Mouse (Mus musculus) forebrain, embryonic 15.5 days (tissue): ENCODE results near the gene Yif1b. TPM values are rescaled to one million over a fixed set of nuclear protein-coding genes. Genes with fewer than 3 reads are reported as not detected.
"Not testable (repeated sequence)": the region's sequence is repeated elsewhere in the genome, so short reads cannot be mapped to it uniquely, and the experiment has no call there.

Experiments used
- ATAC-seq: fragments of 200-750 bp; cut with Nextera tagmentation; replicated peaks from 2 replicates; pipeline ENCODE4 v1.8.0; 2017; ENCODE audit warnings: mild to moderate bottlenecking, moderate TSS enrichment, moderate library complexity
- H3K27ac ChIP-seq: fragments of 300-500 bp; sonication (generic); replicated peaks from 2 replicates; pipeline ENCODE4 v1.5.1; 2015; ENCODE audit warnings: mild to moderate bottlenecking, inconsistent platforms
- H3K27me3 ChIP-seq: fragments of 300-500 bp; sonication (generic); 2 replicates; pipeline ENCODE4 v1.6.1; 2015; ENCODE audit warnings: inconsistent platforms
- H3K36me3 ChIP-seq: fragments of 300-500 bp; sonication (generic); 2 replicates; pipeline ENCODE4 v1.6.1; 2015; ENCODE audit warnings: mild to moderate bottlenecking, inconsistent platforms
- H3K4me1 ChIP-seq: fragments of 300-500 bp; sonication (generic); 2 replicates; pipeline ENCODE4 v1.6.1; 2015; ENCODE audit warnings: inconsistent platforms
- H3K4me2 ChIP-seq: fragments of 300-500 bp; sonication (generic); replicated peaks from 2 replicates; pipeline ENCODE4 v1.6.1; 2015; ENCODE audit warnings: mild to moderate bottlenecking, inconsistent platforms
- H3K4me3 ChIP-seq: fragments of 300-500 bp; sonication (generic); 2 replicates; pipeline ENCODE4 v1.5.1; 2015; ENCODE audit warnings: mild to moderate bottlenecking, inconsistent platforms
- H3K9ac ChIP-seq: fragments of 300-500 bp; sonication (generic); replicated peaks from 2 replicates; pipeline ENCODE4 v1.6.1; 2015; ENCODE audit warnings: mild to moderate bottlenecking, inconsistent platforms
- H3K9me3 ChIP-seq: fragments of 300-500 bp; sonication (generic); 2 replicates; pipeline ENCODE4 v1.6.1; 2016; ENCODE audit warnings: inconsistent platforms
- WGBS: fragments of 180-500 bp; shearing (Covaris S2); methylation state at CpG from one replicate; pipeline ENCODE4 v1.1.7; 2015; ENCODE audit warnings: mixed read lengths; 5-methylcytosine and 5-hydroxymethylcytosine counted together
- polyA plus RNA-seq: library from polyadenylated mRNA; unstranded; fragments of >200 nt; fragmentation: Nextera tagmentation; extraction: Ambion mirVana; gene quantifications from 2 replicates; pipeline ENCODE4 v1.2.1, GENCODE M21; 2015

Yif1b gene
- polyA plus RNA-seq, 1 experiment from 2014 or later = 76.2 TPM

- no peak overlapping the region; the same call in 1 of the 2 replicates for H3K4me2 ChIP-seq
- no peaks in the 10 kb centered on the region for H3K27me3 ChIP-seq
- no peak overlapping the region; the same call in 1 of the 2 replicates for H3K9ac ChIP-seq
- WGBS = 9% methylated on average over 16 of the region's 16 CpGs
- H3K36me3 ChIP-seq = no peaks in the 10 kb centered on the region
- H3K4me1 ChIP-seq = peaks cover 8% of the 10 kb centered on the region; the same call in 1 of the 2 replicates
- ATAC-seq = 0 out of 2 replicates have a peak, but pooled peaks have one; percentile 38
- no peaks in the 10 kb centered on the region for H3K9me3 ChIP-seq
- no peak overlapping the region for H3K27ac ChIP-seq
- H3K4me3 ChIP-seq = no peak overlapping the region
Observed at GRCm38 (mm10) chr7:29224756-29225394, 13.3 kb upstream of the Yif1b start.

GRCm38 (mm10) chr7:29225520-29225919 lies 12.6 kb upstream of the Yif1b start:
- Histone ChIP-seq H3K36me3 (no peaks in the 10 kb centered on the region), H3K4me1 (peaks cover 8% of the 10 kb centered on the region; the same call in 1 of the 2 replicates), H3K9me3 (no peaks in the 10 kb centered on the region), H3K27me3 (peaks cover 3% of the 10 kb centered on the region; the same call in 1 of the 2 replicates), H3K4me2 (no peak overlapping the region), H3K27ac (no peak overlapping the region), H3K9ac (no peak overlapping the region), H3K4me3 (no peak overlapping the region)
- WGBS = 77% methylated on average over 13 of the region's 13 CpGs
- ATAC-seq = no peak

- H3K4me3 ChIP-seq = no peak overlapping the region
- 74% methylated on average over 4 of the region's 4 CpGs for WGBS
- H3K9ac ChIP-seq = no peak overlapping the region
- no peak overlapping the region for H3K27ac ChIP-seq
- peaks cover 26% of the 10 kb centered on the region for H3K27me3 ChIP-seq
- H3K36me3 ChIP-seq = no peaks in the 10 kb centered on the region
- no peak overlapping the region for H3K4me2 ChIP-seq
- H3K4me1 ChIP-seq = peaks cover 16% of the 10 kb centered on the region
- H3K9me3 ChIP-seq = no peaks in the 10 kb centered on the region
- ATAC-seq = no peak
Observed at GRCm38 (mm10) chr7:29228202-29228601, 9.9 kb upstream of the Yif1b start.

GRCm38 (mm10) chr7:29230560-29230959 lies 7.6 kb upstream of the Yif1b start:
- Histone ChIP-seq H3K27ac (no peak overlapping the region), H3K9ac (no peak overlapping the region), H3K9me3 (no peaks in the 10 kb centered on the region), H3K27me3 (peaks cover 29% of the 10 kb centered on the region), H3K4me2 (no peak overlapping the region), H3K4me1 (peaks cover 9% of the 10 kb centered on the region), H3K4me3 (no peak overlapping the region), H3K36me3 (no peaks in the 10 kb centered on the region)
- ATAC-seq = no peak
- WGBS = 19% methylated on average over 3 of the region's 3 CpGs

GRCm38 (mm10) chr7:29231517-29231916 lies 6.6 kb upstream of the Yif1b start:
- Histone ChIP-seq H3K4me2 (peak overlapping the region; percentile 85; the same call in 1 of the 2 replicates), H3K36me3 (no peaks in the 10 kb centered on the region), H3K9me3 (no peaks in the 10 kb centered on the region), H3K4me1 (peaks cover 9% of the 10 kb centered on the region), H3K4me3 (peak overlapping the region; percentile 45), H3K27me3 (peaks cover 29% of the 10 kb centered on the region), H3K9ac (no peak overlapping the region), H3K27ac (no peak overlapping the region)
- whole genome bisulfite sequencing = 48% methylated on average over 3 of the region's 3 CpGs
- ATAC-seq = no peak

- H3K4me2 ChIP-seq = peak within 1 kb of the TSS; percentile 85
- peaks cover 29% of the 10 kb centered on the region for H3K27me3 ChIP-seq
- 0 out of 2 replicates have a peak, but pooled peaks have one; percentile 46 for ATAC-seq
- no peaks in the 10 kb centered on the region for H3K36me3 ChIP-seq
- H3K27ac ChIP-seq = no peak within 1 kb of the TSS
- WGBS = 2% methylated on average over 57 of the region's 62 CpGs
- no peaks in the 10 kb centered on the region for H3K9me3 ChIP-seq
- peaks cover 9% of the 10 kb centered on the region for H3K4me1 ChIP-seq
- H3K4me3 ChIP-seq = peak within 1 kb of the TSS; percentile 45
- H3K9ac ChIP-seq = peak within 1 kb of the TSS; percentile 45
Observed at GRCm38 (mm10) chr7:29232247-29233013, 5.7 kb upstream of the Yif1b start, which contains the start of gene Kcnk6. Kcnk6 (minus strand) TSS chr7:29232515.

GRCm38 (mm10) chr7:29233745-29234144 lies 4.4 kb upstream of the Yif1b start:
- H3K4me3 ChIP-seq = no peak overlapping the region
- peaks cover 29% of the 10 kb centered on the region for H3K27me3 ChIP-seq
- WGBS = 59% methylated on average over 6 of the region's 6 CpGs

GRCm38 (mm10) chr7:29234661-29235060 lies 3.5 kb upstream of the Yif1b start:
- no peak for ATAC-seq
- H3K4me1 ChIP-seq = peaks cover 20% of the 10 kb centered on the region
- H3K9ac ChIP-seq = no peak overlapping the region
- H3K36me3 ChIP-seq = no peaks in the 10 kb centered on the region
- 85% methylated on average over 5 of the region's 5 CpGs for WGBS
- no peak overlapping the region for H3K4me3 ChIP-seq
- peaks cover 29% of the 10 kb centered on the region for H3K27me3 ChIP-seq
- H3K27ac ChIP-seq = no peak overlapping the region
- no peak overlapping the region for H3K4me2 ChIP-seq
- no peaks in the 10 kb centered on the region for H3K9me3 ChIP-seq

More at GRCm38 (mm10) chr7:29233745-29234144, 4.4 kb upstream of the Yif1b start:
- no peak overlapping the region for H3K9ac ChIP-seq
- H3K36me3 ChIP-seq = no peaks in the 10 kb centered on the region
- no peak for ATAC-seq
- H3K9me3 ChIP-seq = no peaks in the 10 kb centered on the region
- peaks cover 14% of the 10 kb centered on the region for H3K4me1 ChIP-seq
- no peak overlapping the region for H3K4me2 ChIP-seq
- H3K27ac ChIP-seq = no peak overlapping the region

GRCm38 (mm10) chr7:29236593-29236992 lies 1.5 kb upstream of the Yif1b start:
- no peak overlapping the region for H3K4me2 ChIP-seq
- 83% methylated on average over 4 of the region's 4 CpGs for WGBS
- peaks cover 20% of the 10 kb centered on the region for H3K4me1 ChIP-seq

GRCm38 (mm10) chr7:29237596-29237995 lies 533 bp upstream of the Yif1b start:
- Histone ChIP-seq H3K27ac (peak overlapping the region; percentile 90), H3K4me2 (peak overlapping the region; percentile 79), H3K4me3 (peak overlapping the region; percentile 76), H3K4me1 (peaks cover 12% of the 10 kb centered on the region), H3K9ac (peak overlapping the region; percentile 62)
- H3K9me3 ChIP-seq, H3K27me3 ChIP-seq, H3K36me3 ChIP-seq: not testable (repeated sequence)
- peak; percentile 20 for ATAC-seq
- 31% methylated on average over 6 of the region's 6 CpGs for WGBS

More at GRCm38 (mm10) chr7:29236593-29236992, 1.5 kb upstream of the Yif1b start:
- Histone ChIP-seq H3K9me3 (no peaks in the 10 kb centered on the region), H3K9ac (no peak overlapping the region), H3K27ac (no peak overlapping the region), H3K36me3 (no peaks in the 10 kb centered on the region), H3K27me3 (peaks cover 16% of the 10 kb centered on the region), H3K4me3 (no peak overlapping the region)
- no peak for ATAC-seq

- Histone ChIP-seq H3K9ac (no peak overlapping the region), H3K4me3 (no peak overlapping the region), H3K4me2 (no peak overlapping the region), H3K27ac (no peak overlapping the region), H3K27me3 (peaks cover 11% of the 10 kb centered on the region), H3K36me3 (0 out of 2 replicates have a peak, but pooled peaks cover 4% of the 10 kb centered on the region), H3K4me1 (no peaks in the 10 kb centered on the region), H3K9me3 (no peaks in the 10 kb centered on the region)
- no peak for ATAC-seq
- WGBS = 87% methylated on average over 7 of the region's 7 CpGs
Observed at GRCm38 (mm10) chr7:29244732-29245416, 6.7 kb downstream of the Yif1b start.

GRCm38 (mm10) chr7:29246015-29246414 lies 7.9 kb downstream of the Yif1b start:
- Histone ChIP-seq H3K9me3 (no peaks in the 10 kb centered on the region), H3K4me2 (no peak overlapping the region), H3K36me3 (0 out of 2 replicates have a peak, but pooled peaks cover 4% of the 10 kb centered on the region), H3K27me3 (peaks cover 11% of the 10 kb centered on the region), H3K4me3 (no peak overlapping the region), H3K27ac (no peak overlapping the region), H3K9ac (no peak overlapping the region), H3K4me1 (no peaks in the 10 kb centered on the region)
- WGBS = 79% methylated on average over 5 of the region's 5 CpGs
- no peak for ATAC-seq
